ENCODE assay signal across 20 mouse cellular contexts in the genomic region with DNA sequence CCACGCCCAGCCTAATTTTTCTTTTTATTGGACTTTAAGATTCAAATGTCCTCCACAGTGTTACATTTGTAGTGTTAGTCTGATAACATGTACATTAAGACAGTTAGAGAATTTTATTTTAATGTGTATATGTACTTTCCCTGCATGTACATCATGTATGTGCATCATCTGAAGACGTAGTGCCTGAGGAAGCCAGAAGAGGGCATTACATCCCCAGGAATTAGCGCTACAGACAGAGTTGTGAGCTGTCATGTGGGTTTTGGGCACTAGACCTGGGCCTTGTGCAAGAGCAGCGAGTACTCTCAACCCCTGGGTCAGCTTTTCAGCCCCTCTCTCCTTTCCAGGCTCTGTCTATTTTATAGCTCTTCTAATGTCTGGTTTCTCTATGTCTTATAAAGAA.
DNase-seq lines count a peak whose midpoint lies in the region; ATAC-seq and TF ChIP-seq lines count a peak whose summit lies in the region.
"Had no signal": no experiment of that assay in that cellular context is flagged by ENCODE, and none has a peak within 500 bp of the region (broad histone marks: within the 10 kb centered on the region; RNA-seq: fewer than 3 reads in every experiment).

No protein-coding gene starts in this region.

- H3K9ac ChIP-seq in liver, adult 2 months (ENCODE audit: low read depth, low read length), result no peak overlapping the region
- H3K9ac ChIP-seq in liver, embryonic 11.5 days (ENCODE audit: low read depth, low read length), result no peak overlapping the region
- no peak overlapping the region for H3K9ac ChIP-seq in ES-Bruce4 (ENCODE audit: low read depth, poor library complexity, severe bottlenecking)
- H3K9ac ChIP-seq: embryonic facial prominence, embryonic 15.5 days; limb, embryonic 15.5 days had no signal

- H3K27ac ChIP-seq in liver, adult 2 months (replicated peaks; ENCODE audit: insufficient read depth, low read depth, low read length), result no peak overlapping the region
- no peak overlapping the region for H3K27ac ChIP-seq in liver, embryonic 11.5 days (ENCODE audit: low read depth, low read length)
- H3K27ac ChIP-seq in ES-Bruce4 (ENCODE audit: insufficient read depth, low read length), result no peak overlapping the region
- H3K27ac ChIP-seq: embryonic facial prominence, embryonic 15.5 days; limb, embryonic 15.5 days had no signal

- no peaks in the 10 kb centered on the region for H3K79me2 ChIP-seq in liver, adult 2 months (ENCODE audit: control insufficient read depth, insufficient read depth, low read length)

- TF ChIP-seq POLR2A in liver, adult 2 months (IDR thresholded peaks at IDR 0.05; ENCODE audit: extremely low read depth, insufficient read depth, low read length), result no peak
- TF ChIP-seq POLR2A in ES-Bruce4 (IDR thresholded peaks at IDR 0.05; ENCODE audit: insufficient read depth, low read length), result no peak

- no peaks in the 10 kb centered on the region for H3K4me1 ChIP-seq in liver, adult 2 months (ENCODE audit: control insufficient read depth, insufficient read depth, low read length)
- no peaks in the 10 kb centered on the region for H3K4me1 ChIP-seq in liver, embryonic 11.5 days (replicated peaks; ENCODE audit: control insufficient read depth, insufficient read depth, low read length)
- H3K4me1 ChIP-seq in ES-Bruce4 (ENCODE audit: control insufficient read depth, insufficient read depth, low read length), result no peaks in the 10 kb centered on the region
- H3K4me1 ChIP-seq: embryonic facial prominence, embryonic 15.5 days; limb, embryonic 15.5 days had no signal

- TF ChIP-seq CTCF in liver, adult 2 months (IDR thresholded peaks at IDR 0.05; ENCODE audit: low read depth, low read length), result no peak
- TF ChIP-seq CTCF in ES-Bruce4 (IDR thresholded peaks at IDR 0.05; ENCODE audit: low read depth, low read length), result peak; percentile 11

- peak; percentile 32 for DNase-seq in embryo, embryonic 10.5 days (ENCODE audit: low spot score)
- no peak for DNase-seq in embryo, embryonic 11 days
- DNase-seq in liver, adult 2 months (ENCODE audit: extremely low read depth, low read depth, low spot score), result peak; percentile 32
- DNase-seq in liver, embryonic 11.5 days (ENCODE audit: low spot score), result no peak
- no peak for DNase-seq in urinary bladder, postnatal 10 days (ENCODE audit: low spot score)
- no peak for DNase-seq in thymus, postnatal 10 days (ENCODE audit: low spot score in 2 of 2)
- DNase-seq: adrenal gland, adult 2 months; cerebellum, adult 18-20 months; gastrocnemius, postnatal 10 days; lung, postnatal 14 days; right cerebral cortex, adult 18-20 months had no signal

- H3K9me3 ChIP-seq in liver, embryonic 11.5 days (ENCODE audit: control insufficient read depth, low read length), result no peaks in the 10 kb centered on the region
- H3K9me3 ChIP-seq in ES-Bruce4 (replicated peaks; ENCODE audit: control insufficient read depth, insufficient read depth, low read length, poor library complexity, severe bottlenecking), result no peaks in the 10 kb centered on the region
- H3K9me3 ChIP-seq: embryonic facial prominence, embryonic 15.5 days; limb, embryonic 15.5 days had no signal

- ATAC-seq in liver, embryonic 11.5 days (replicated peaks; ENCODE audit: low FRiP score), result no peak
- ATAC-seq in megakaryocyte progenitor cell, adult 5-6 weeks (replicated peaks; ENCODE audit: poor library complexity), result peak; percentile 27; the same call in 1 of the 2 replicates
- ATAC-seq: forebrain, embryonic 14.5 days; hindbrain, embryonic 16.5 days had no signal

- H3K27me3 ChIP-seq in liver, adult 2 months (ENCODE audit: control insufficient read depth, insufficient read depth, low read length), result no peaks in the 10 kb centered on the region
- H3K27me3 ChIP-seq in liver, embryonic 11.5 days (replicated peaks; ENCODE audit: control insufficient read depth, insufficient read depth, low read length), result no peaks in the 10 kb centered on the region
- H3K27me3 ChIP-seq in ES-Bruce4 (ENCODE audit: control insufficient read depth, insufficient read depth, low read length, poor library complexity, severe bottlenecking), result no peaks in the 10 kb centered on the region
- H3K27me3 ChIP-seq: embryonic facial prominence, embryonic 15.5 days; limb, embryonic 15.5 days had no signal

- no peak for TF ChIP-seq EP300 in ES-Bruce4 (IDR thresholded peaks at IDR 0.05; ENCODE audit: insufficient read depth, low read depth, low read length)

- H3K4me3 ChIP-seq in liver, adult 2 months (ENCODE audit: insufficient read depth, low read depth, low read length), result no peak overlapping the region
- H3K4me3 ChIP-seq in liver, embryonic 11.5 days (ENCODE audit: low read depth, low read length), result no peak overlapping the region
- no peak overlapping the region for H3K4me3 ChIP-seq in ES-Bruce4 (ENCODE audit: low read depth, low read length)
- H3K4me3 ChIP-seq: embryonic facial prominence, embryonic 15.5 days; limb, embryonic 15.5 days; myocyte had no signal

- H3K4me2 ChIP-seq in liver, embryonic 11.5 days, result no peak overlapping the region
- H3K4me2 ChIP-seq: embryonic facial prominence, embryonic 15.5 days; heart, embryonic 11.5 days; limb, embryonic 15.5 days; midbrain, embryonic 11.5 days had no signal

- H3K36me3 ChIP-seq in liver, adult 2 months (ENCODE audit: control insufficient read depth, insufficient read depth, low read length), result peaks cover 40% of the 10 kb centered on the region
- H3K36me3 ChIP-seq in liver, embryonic 11.5 days (ENCODE audit: control insufficient read depth, insufficient read depth, low read length), result peaks cover 21% of the 10 kb centered on the region
- H3K36me3 ChIP-seq in ES-Bruce4 (ENCODE audit: control insufficient read depth, insufficient read depth, low read length, poor library complexity, severe bottlenecking), result peaks cover 30% of the 10 kb centered on the region

- 90% methylated on average over 4 of the region's 4 CpGs for WGBS in liver, adult 2 months
- WGBS in liver, embryonic 11.5 days, result 93% methylated on average over 4 of the region's 4 CpGs

Comparison
In these comparisons a context has a peak if more than half of its experiments do, and no peak if none do; other contexts are left out.
1. DNase-seq: peak in embryo, embryonic 10.5 days (single experiment) and liver, adult 2 months (single experiment); none in embryo, embryonic 11 days (single experiment), liver, embryonic 11.5 days (single experiment), urinary bladder, postnatal 10 days (single experiment) and thymus, postnatal 10 days (0 of 2).